Mouse (Mus musculus) liver, embryonic 12.5 days (tissue): ENCODE measurements around the gene Fancd2. TPM values are rescaled to one million over a fixed set of nuclear protein-coding genes. Genes with fewer than 3 reads are reported as not detected.

ENCODE experiments used
- ATAC-seq: fragments of 200-750 bp; cut with Nextera tagmentation; 2 replicates; pipeline ENCODE4 v1.8.0; 2017; ENCODE audit warnings: moderate number of reproducible peaks, mild to moderate bottlenecking, moderate library complexity
- H3K27ac ChIP-seq: fragments of 300-500 bp; sonication (generic); 2 replicates; pipeline ENCODE4 v1.5.1; 2016; ENCODE audit warnings: mild to moderate bottlenecking
- H3K27me3 ChIP-seq: fragments of 300-500 bp; sonication (generic); replicated peaks from 2 replicates; pipeline ENCODE4 v1.6.1; 2016; ENCODE audit warnings: mild to moderate bottlenecking, moderate library complexity
- H3K36me3 ChIP-seq: fragments of 300-500 bp; sonication (generic); 2 replicates; pipeline ENCODE4 v1.6.1; 2016; ENCODE audit warnings: mild to moderate bottlenecking, moderate library complexity
- H3K4me1 ChIP-seq: fragments of 300-500 bp; sonication (generic); 2 replicates; pipeline ENCODE4 v1.6.1; 2016
- H3K4me2 ChIP-seq: fragments of 300-500 bp; sonication (generic); 2 replicates; pipeline ENCODE4 v1.6.1; 2016; ENCODE audit warnings: mild to moderate bottlenecking, moderate library complexity
- H3K4me3 ChIP-seq: fragments of 300-500 bp; sonication (generic); 2 replicates; pipeline ENCODE4 v1.5.1; 2016; ENCODE audit warnings: mild to moderate bottlenecking, moderate library complexity
- H3K9ac ChIP-seq: fragments of 300-500 bp; sonication (generic); 2 replicates; pipeline ENCODE4 v1.6.1; 2016; ENCODE audit warnings: mild to moderate bottlenecking, moderate library complexity
- H3K9me3 ChIP-seq: fragments of 300-500 bp; sonication (generic); replicated peaks from 2 replicates; pipeline ENCODE4 v1.6.1; 2016; ENCODE audit warnings: mild to moderate bottlenecking, moderate library complexity
- WGBS: fragments of 180-500 bp; shearing (Covaris S2); methylation state at CpG from one replicate; pipeline ENCODE4 v1.1.7; 2016; ENCODE audit not compliant: insufficient replicate concordance; 5-methylcytosine and 5-hydroxymethylcytosine counted together
- polyA plus RNA-seq: library from polyadenylated mRNA; unstranded; fragments of >200 nt; fragmentation: Nextera tagmentation; extraction: Ambion mirVana; gene quantifications from 2 replicates; pipeline ENCODE4 v1.2.1, GENCODE M21; 2016

The Fancd2 gene
- polyA plus RNA-seq, 1 experiment from 2014 or later, result 16.4 TPM

DNA sequence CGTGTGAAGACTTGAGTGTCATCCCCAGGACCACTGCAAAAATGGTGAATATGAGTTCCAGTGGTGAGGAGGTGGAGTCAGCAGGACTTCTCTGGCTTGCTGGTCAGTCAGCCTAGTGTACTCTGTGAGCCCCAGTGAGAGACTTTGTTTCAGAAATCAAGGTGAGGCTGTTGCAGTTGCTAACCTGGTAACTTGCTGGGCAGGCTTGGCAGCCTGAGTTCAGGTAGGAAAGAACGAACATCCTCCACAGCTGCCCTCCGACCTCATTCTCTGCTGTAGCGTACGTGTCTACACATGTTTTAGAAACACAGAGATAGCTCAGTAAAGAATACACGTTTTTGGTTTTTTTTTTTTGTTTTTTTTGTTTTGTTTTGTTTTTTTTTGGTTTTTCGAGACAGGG lies 3.4 kb downstream of the Fancd2 start:
- Histone ChIP-seq H3K27ac (no peak overlapping the region), H3K4me2 (no peak overlapping the region)
- 84% methylated on average over 7 of the region's 7 CpGs for WGBS

DNA sequence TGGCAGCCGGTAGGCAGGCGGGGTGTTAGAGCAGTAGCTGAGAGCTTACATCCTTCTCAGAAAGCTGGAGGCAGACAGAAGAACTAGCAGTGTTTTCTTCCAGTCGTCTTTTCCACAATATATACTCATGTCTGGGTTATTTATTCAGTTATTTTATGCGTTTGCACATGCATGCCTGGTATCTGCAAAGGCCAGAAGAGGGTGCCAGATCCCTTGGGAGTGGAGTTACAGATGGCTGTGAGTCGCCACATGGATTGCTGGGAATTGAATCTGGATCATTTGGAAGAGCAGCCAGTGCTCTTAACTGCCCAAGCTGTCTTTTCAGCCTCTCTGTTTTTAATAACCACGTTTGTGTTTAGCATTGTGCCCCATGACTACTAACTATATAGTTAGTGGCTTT lies 10.1 kb downstream of the Fancd2 start:
- ATAC-seq, result no peak
- Histone ChIP-seq H3K27ac (no peak overlapping the region), H3K27me3 (no peaks in the 10 kb centered on the region), H3K4me3 (no peak overlapping the region), H3K4me2 (no peak overlapping the region), H3K9ac (no peak overlapping the region), H3K36me3 (peaks cover 81% of the 10 kb centered on the region), H3K9me3 (no peaks in the 10 kb centered on the region), H3K4me1 (peaks cover 4% of the 10 kb centered on the region; the same call in 1 of the 2 replicates)
- 76% methylated on average over 6 of the region's 6 CpGs for WGBS

More for the DNA sequence above, 3.4 kb downstream of the Fancd2 start:
- Histone ChIP-seq H3K9ac (no peak overlapping the region), H3K27me3 (no peaks in the 10 kb centered on the region), H3K36me3 (peaks cover 55% of the 10 kb centered on the region), H3K4me1 (peaks cover 24% of the 10 kb centered on the region), H3K9me3 (no peaks in the 10 kb centered on the region), H3K4me3 (no peak overlapping the region)
- ATAC-seq, result no peak

DNA sequence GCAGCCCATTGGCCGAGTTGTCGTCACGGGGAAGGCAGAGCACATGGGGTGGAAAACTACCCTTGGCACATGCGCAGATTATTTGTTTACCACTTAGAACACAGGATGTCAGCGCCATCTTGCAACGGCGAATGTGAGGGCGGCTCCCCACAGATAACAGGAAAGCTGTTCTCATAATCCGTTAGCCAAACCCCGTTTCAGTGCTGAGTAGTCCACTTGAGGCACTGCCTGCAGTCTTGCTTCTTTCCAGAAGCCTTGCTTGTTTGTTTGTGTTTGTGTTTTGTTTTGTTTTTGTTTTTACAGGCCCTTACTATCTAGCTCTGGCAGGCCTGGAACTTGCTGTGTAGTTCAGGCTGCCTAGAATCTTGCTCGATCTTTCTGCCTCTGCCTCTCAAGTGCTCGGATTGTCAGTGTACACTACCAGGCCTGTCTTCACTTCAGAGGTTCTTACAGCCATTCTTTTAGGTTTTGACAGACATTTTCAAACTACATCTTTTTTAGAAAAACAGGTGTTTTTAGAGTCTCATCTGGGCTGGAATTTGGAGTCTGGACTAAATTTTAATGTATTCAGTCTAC lies 12.5 kb downstream of the Fancd2 start:
- H3K9me3 ChIP-seq, result no peaks in the 10 kb centered on the region
- H3K4me1 ChIP-seq, result peaks cover 4% of the 10 kb centered on the region; the same call in 1 of the 2 replicates
- H3K27me3 ChIP-seq, result no peaks in the 10 kb centered on the region
- H3K4me3 ChIP-seq, result no peak overlapping the region
- H3K4me2 ChIP-seq, result no peak overlapping the region
- 77% methylated on average over 12 of the region's 12 CpGs for WGBS
- H3K9ac ChIP-seq, result no peak overlapping the region
- peak overlapping the region; percentile 45; the same call in 1 of the 2 replicates for H3K27ac ChIP-seq
- H3K36me3 ChIP-seq, result peaks cover 82% of the 10 kb centered on the region
- peak; percentile 80 for ATAC-seq

DNA sequence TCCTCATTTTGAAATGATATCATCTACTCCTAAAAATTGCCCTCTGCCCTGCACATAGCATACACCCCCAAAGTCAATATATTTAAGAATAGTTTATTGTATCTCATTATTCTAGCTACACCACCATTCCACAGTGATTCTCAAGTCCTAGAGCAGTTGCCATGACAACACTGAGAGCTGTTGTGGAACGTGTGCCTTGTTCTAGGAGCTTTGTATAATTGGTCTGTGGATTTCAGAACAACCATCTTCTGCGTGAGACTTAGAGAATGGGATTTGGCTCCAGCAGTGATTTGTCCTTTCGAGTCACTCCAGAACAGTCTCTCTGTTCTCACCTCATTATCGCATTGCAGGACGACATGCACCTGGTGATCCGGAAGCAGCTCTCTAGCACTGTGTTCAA lies 28.3 kb downstream of the Fancd2 start:
- no peaks in the 10 kb centered on the region for H3K4me1 ChIP-seq
- 83% methylated on average over 6 of the region's 6 CpGs for WGBS
- peaks cover 88% of the 10 kb centered on the region for H3K36me3 ChIP-seq
- no peak overlapping the region for H3K9ac ChIP-seq
- no peaks in the 10 kb centered on the region for H3K27me3 ChIP-seq
- ATAC-seq, result no peak
- H3K27ac ChIP-seq, result no peak overlapping the region
- H3K9me3 ChIP-seq, result no peaks in the 10 kb centered on the region
- H3K4me2 ChIP-seq, result no peak overlapping the region
- H3K4me3 ChIP-seq, result no peak overlapping the region

DNA sequence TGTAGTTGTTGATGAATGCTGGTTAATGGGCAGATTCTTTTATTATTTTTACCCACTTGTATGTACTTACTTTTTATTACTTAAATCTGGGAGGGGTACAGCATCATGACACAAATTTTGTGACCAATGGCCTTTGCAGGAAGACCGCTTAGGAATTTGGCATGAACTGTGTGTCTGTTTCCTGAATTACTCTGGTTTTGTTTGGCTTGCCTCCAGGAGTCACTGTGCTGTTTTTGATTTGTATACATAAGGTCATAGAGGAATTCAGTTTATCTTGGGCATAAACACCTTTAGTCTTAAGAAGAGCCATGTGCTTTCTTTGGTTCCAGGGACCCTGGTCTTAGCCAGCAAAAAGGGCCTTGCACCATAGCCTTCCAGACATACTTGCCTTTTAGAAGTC lies 33.1 kb downstream of the Fancd2 start:
- no peak overlapping the region for H3K27ac ChIP-seq
- no peaks in the 10 kb centered on the region for H3K9me3 ChIP-seq
- H3K4me2 ChIP-seq, result no peak overlapping the region
- H3K9ac ChIP-seq, result no peak overlapping the region
- 85% methylated on average over 1 of the region's 1 CpGs for WGBS
- H3K27me3 ChIP-seq, result no peaks in the 10 kb centered on the region
- no peak overlapping the region for H3K4me3 ChIP-seq
- no peaks in the 10 kb centered on the region for H3K4me1 ChIP-seq
- no peak for ATAC-seq
- peaks cover 98% of the 10 kb centered on the region for H3K36me3 ChIP-seq

DNA sequence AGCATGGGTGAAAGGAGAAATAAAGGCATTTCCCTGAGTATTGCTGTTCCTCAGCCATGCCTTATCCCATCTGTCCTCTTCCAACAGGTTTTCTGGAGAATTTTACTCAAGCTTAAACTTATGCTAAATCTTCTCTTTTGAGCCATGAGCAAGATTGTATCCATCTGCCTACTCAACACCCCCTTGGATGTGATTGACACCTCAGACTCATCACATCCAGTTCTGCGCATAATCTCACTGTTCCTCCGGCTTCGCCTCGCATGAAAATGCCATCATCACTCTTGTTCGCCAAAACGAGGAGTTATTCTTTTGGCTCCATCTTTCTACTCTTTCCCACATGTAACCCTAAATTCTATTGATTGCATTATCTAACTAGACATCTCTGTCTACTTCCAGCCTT lies 44.6 kb downstream of the Fancd2 start:
- Histone ChIP-seq H3K36me3 (peaks cover 83% of the 10 kb centered on the region), H3K9ac (no peak overlapping the region), H3K4me1 (no peaks in the 10 kb centered on the region), H3K27ac (no peak overlapping the region), H3K4me3 (no peak overlapping the region), H3K4me2 (no peak overlapping the region), H3K9me3 (no peaks in the 10 kb centered on the region), H3K27me3 (no peaks in the 10 kb centered on the region)
- 94% methylated on average over 6 of the region's 6 CpGs for WGBS
- no peak for ATAC-seq

DNA sequence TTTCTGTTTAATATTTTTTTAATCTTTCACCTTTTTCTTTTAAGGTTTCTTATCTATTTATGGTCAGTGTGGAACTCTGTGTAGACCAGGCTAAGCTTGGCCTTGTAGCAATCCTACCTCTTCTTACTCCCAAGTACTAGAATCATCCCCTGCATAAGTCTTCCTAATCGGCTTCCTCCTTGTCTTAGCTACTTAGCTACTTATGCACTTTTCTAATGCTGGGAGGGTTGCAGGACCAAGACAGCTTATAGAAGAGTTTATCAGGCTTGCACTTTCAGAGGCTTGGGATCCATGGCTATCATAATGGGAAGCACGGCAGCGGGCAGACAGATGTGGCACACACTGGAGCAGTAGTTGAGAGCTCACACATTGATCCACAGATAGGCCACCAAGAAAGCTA lies 47.8 kb downstream of the Fancd2 start:
- Histone ChIP-seq H3K4me1 (no peaks in the 10 kb centered on the region), H3K27me3 (no peaks in the 10 kb centered on the region), H3K9ac (no peak overlapping the region), H3K9me3 (no peaks in the 10 kb centered on the region), H3K36me3 (peaks cover 82% of the 10 kb centered on the region), H3K4me2 (no peak overlapping the region), H3K4me3 (no peak overlapping the region), H3K27ac (no peak overlapping the region)
- 84% methylated on average over 3 of the region's 3 CpGs for WGBS
- no peak for ATAC-seq

DNA sequence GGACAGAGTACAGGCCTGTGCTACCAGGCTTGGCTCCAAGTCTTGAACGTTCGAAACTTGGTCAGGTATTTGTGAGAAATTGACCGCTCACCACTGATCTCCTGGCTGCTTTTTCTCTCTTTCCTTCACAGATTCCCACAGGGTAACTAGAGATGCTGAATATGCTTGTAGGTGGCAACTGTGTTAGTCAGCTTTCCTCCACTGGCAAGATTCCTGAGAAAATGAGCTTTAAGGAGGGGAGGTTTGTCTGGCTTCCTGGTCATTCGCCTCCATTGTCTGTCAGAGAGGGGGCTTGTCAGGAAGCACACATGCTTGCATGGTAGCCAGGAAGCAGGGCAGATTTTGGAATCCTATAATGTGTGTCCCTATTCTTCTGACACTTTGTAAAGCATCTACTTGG lies 51.5 kb downstream of the Fancd2 start:
- Histone ChIP-seq H3K4me3 (no peak overlapping the region), H3K4me2 (no peak overlapping the region), H3K27me3 (no peaks in the 10 kb centered on the region), H3K36me3 (peaks cover 79% of the 10 kb centered on the region), H3K27ac (no peak overlapping the region), H3K9me3 (no peaks in the 10 kb centered on the region), H3K4me1 (no peaks in the 10 kb centered on the region), H3K9ac (no peak overlapping the region)
- WGBS, result 89% methylated on average over 4 of the region's 4 CpGs
- ATAC-seq, result no peak

DNA sequence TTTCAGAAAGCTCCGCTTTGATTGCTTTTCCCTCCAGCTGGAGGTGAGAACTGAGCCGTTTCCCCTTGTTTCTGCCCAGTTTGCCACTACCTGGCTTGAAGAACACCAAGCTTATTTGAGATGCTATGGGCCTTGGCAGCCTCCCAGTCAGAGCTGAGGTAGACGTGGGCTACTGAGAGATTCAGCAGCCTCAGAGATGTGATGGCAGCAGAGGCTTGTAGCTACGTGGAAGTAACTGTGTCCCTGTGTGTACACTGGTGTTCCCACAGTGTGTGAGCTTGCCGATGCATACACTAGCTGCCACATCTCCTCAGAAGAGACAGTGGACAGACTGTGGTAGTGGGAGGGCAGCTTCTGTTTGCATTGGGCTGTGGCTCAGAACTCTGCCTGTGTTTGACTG lies 53.6 kb downstream of the Fancd2 start:
- H3K36me3 ChIP-seq, result peaks cover 81% of the 10 kb centered on the region
- H3K9ac ChIP-seq, result no peak overlapping the region
- ATAC-seq, result no peak
- no peaks in the 10 kb centered on the region for H3K27me3 ChIP-seq
- H3K27ac ChIP-seq, result no peak overlapping the region
- WGBS, result 81% methylated on average over 5 of the region's 5 CpGs
- H3K4me2 ChIP-seq, result no peak overlapping the region
- no peaks in the 10 kb centered on the region for H3K9me3 ChIP-seq
- H3K4me3 ChIP-seq, result no peak overlapping the region
- H3K4me1 ChIP-seq, result no peaks in the 10 kb centered on the region

DNA sequence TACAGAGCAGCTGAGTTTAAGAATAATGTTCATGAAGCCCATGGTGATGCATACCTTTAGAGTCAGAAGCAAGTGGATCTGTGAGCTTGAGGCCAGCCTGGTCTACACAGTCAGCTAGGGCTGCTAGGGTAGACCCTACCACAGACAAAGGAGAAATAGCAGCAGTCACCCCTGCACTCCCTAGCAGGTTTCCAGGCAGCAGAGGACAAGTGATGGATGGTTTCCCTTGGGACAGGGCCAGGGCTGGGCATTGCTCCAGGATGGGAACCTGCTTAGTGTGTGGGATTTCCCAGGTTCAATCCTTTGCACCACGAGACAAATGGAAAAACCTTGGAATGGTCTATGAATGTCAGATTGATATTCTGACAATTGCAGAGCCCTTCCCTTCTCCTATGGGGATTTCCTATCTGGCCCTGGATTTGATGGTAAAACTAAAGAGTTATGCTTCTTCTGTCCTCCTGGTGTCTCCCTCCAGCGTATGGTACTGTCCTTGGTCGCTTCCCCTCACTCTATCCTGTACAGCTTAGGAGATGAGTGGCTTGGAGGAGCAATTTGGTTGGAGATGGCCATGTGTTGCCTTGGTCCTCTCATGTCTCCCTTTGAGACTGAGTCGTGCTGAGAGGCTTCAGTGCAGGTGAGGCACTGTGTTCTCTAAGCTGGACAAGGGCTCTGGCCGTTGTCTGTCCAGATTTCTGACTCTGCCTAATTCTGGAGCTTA lies 55.1 kb downstream of the Fancd2 start:
- H3K36me3 ChIP-seq, result peaks cover 74% of the 10 kb centered on the region
- H3K4me1 ChIP-seq, result no peaks in the 10 kb centered on the region
- H3K9me3 ChIP-seq, result no peaks in the 10 kb centered on the region
- H3K4me2 ChIP-seq, result no peak overlapping the region
- no peak overlapping the region for H3K9ac ChIP-seq
- no peaks in the 10 kb centered on the region for H3K27me3 ChIP-seq
- no peak overlapping the region for H3K27ac ChIP-seq
- no peak overlapping the region for H3K4me3 ChIP-seq
- no peak for ATAC-seq
- 76% methylated on average over 5 of the region's 5 CpGs for WGBS

DNA sequence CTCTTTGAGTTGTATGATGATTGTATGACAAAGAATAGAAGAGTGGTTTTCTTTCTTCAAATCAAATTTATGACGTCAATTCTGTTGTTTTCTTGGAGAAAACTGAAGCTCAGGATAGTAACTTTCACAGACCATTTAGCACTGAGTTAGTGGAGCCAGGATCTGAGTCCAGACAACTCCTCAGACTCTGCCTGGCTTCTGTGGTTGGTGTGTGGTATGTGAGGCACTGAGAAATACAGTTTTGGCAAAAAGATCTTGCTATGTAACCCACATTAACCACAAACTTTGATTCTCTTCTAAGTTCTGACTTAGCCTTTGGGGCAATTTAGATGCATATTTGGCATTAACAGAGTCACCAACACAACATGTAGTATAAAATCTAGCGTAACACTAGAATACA lies 61.2 kb downstream of the Fancd2 start:
- no peak overlapping the region for H3K4me2 ChIP-seq
- H3K4me3 ChIP-seq, result no peak overlapping the region
- H3K36me3 ChIP-seq, result peaks cover 46% of the 10 kb centered on the region
- ATAC-seq, result no peak
- H3K27me3 ChIP-seq, result no peaks in the 10 kb centered on the region
- no peaks in the 10 kb centered on the region for H3K9me3 ChIP-seq
- H3K9ac ChIP-seq, result no peak overlapping the region
- WGBS, result 83% methylated on average over 2 of the region's 2 CpGs
- H3K4me1 ChIP-seq, result no peaks in the 10 kb centered on the region
- H3K27ac ChIP-seq, result no peak overlapping the region

DNA sequence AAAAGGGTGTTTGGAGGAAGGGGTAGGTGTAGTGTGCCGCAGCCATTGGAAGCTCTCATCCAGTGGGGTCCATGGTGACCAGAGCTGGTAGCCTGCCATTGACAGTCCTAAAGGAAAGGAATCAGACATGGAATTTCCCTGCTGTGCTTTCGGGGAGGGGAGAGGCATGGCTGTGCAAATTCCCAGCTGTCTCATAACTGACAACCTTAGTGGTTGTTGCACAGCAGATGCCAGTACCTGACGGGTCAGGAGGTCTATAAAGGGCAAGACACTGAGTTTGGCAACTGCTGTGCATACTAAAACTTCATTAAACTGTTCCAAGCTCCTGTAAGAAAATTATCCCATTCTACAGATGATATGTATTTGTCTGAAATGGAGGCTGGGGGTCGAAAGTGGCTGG lies 66.5 kb downstream of the Fancd2 start:
- ATAC-seq, result no peak
- Histone ChIP-seq H3K27me3 (no peaks in the 10 kb centered on the region), H3K4me3 (no peak overlapping the region), H3K4me1 (peaks cover 5% of the 10 kb centered on the region), H3K27ac (no peak overlapping the region), H3K9me3 (no peaks in the 10 kb centered on the region), H3K4me2 (no peak overlapping the region), H3K9ac (no peak overlapping the region), H3K36me3 (peaks cover 26% of the 10 kb centered on the region)
- WGBS, result 83% methylated on average over 4 of the region's 4 CpGs

DNA sequence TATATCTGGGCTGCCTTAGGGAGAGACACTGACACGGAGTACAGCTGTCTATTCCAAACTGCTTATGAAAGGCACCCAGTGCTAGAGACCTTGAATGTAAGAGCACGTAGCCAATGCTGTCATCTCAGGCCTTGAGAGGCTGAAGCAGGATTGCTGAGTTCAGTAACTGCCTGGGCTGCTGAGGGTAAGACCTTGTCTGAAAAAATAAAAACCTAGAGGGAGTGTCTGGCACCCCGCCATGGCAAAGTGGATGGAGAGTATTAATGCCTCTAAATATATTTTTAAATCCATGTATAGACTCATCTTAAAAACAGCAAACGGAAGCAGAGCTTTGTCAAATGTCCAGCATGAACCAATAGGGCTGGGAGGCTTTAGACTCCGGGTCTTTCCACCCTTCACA lies 68.4 kb downstream of the Fancd2 start:
- Histone ChIP-seq H3K4me1 (peaks cover 15% of the 10 kb centered on the region), H3K9me3 (no peaks in the 10 kb centered on the region), H3K27ac (no peak overlapping the region), H3K4me2 (no peak overlapping the region), H3K36me3 (peaks cover 25% of the 10 kb centered on the region), H3K9ac (no peak overlapping the region), H3K27me3 (no peaks in the 10 kb centered on the region), H3K4me3 (no peak overlapping the region)
- WGBS, result 78% methylated on average over 5 of the region's 5 CpGs
- ATAC-seq, result no peak
